Mouse (Mus musculus): ENCODE results near the gene Urad. TPM values are rescaled to one million over a fixed set of nuclear protein-coding genes. Genes with fewer than 3 reads are reported as not detected.

Urad gene
- polyA plus RNA-seq, 1 experiment from 2014 or later: not detected

GRCm38 (mm10) chr5:147305166-147305565, 17.1 kb downstream of the Urad start:
- H3K9ac ChIP-seq (replicated peaks; ENCODE audit: low read depth, low read length): no peak overlapping the region
- 0% methylated on average over 16 of the region's 16 CpGs for WGBS
- no peak for ATAC-seq
- no peak overlapping the region for H3K4me3 ChIP-seq (replicated peaks; ENCODE audit: low read length)
- no peaks in the 10 kb centered on the region for H3K36me3 ChIP-seq (ENCODE audit: control insufficient read depth, insufficient read depth)
- H3K4me2 ChIP-seq (ENCODE audit: low read length): no peak overlapping the region
- no peak overlapping the region for H3K27ac ChIP-seq (ENCODE audit: low read length)
- H3K4me1 ChIP-seq (replicated peaks; ENCODE audit: control insufficient read depth, insufficient read depth, low read length): peaks cover 8% of the 10 kb centered on the region; the same call in 1 of the 2 replicates
- H3K9me3 ChIP-seq (ENCODE audit: control insufficient read depth, low read length): no peaks in the 10 kb centered on the region
- H3K27me3 ChIP-seq (replicated peaks; ENCODE audit: control insufficient read depth, insufficient read depth, low read length): peaks cover 92% of the 10 kb centered on the region

GRCm38 (mm10) chr5:147304276-147305155, 17.7 kb downstream of the Urad start:
- peaks cover 92% of the 10 kb centered on the region for H3K27me3 ChIP-seq (replicated peaks; ENCODE audit: control insufficient read depth, insufficient read depth, low read length)
- no peak overlapping the region for H3K4me3 ChIP-seq (replicated peaks; ENCODE audit: low read length)
- WGBS: under 1% methylated on average over 51 of the region's 54 CpGs
- no peaks in the 10 kb centered on the region for H3K9me3 ChIP-seq (ENCODE audit: control insufficient read depth, low read length)
- H3K4me2 ChIP-seq (ENCODE audit: low read length): no peak overlapping the region
- H3K9ac ChIP-seq (replicated peaks; ENCODE audit: low read depth, low read length): no peak overlapping the region
- H3K4me1 ChIP-seq (replicated peaks; ENCODE audit: control insufficient read depth, insufficient read depth, low read length): peaks cover 8% of the 10 kb centered on the region; the same call in 1 of the 2 replicates
- no peak overlapping the region for H3K27ac ChIP-seq (ENCODE audit: low read length)
- no peaks in the 10 kb centered on the region for H3K36me3 ChIP-seq (ENCODE audit: control insufficient read depth, insufficient read depth)
- no peak for ATAC-seq

GRCm38 (mm10) chr5:147302746-147303400, 19.4 kb downstream of the Urad start:
- Histone ChIP-seq H3K27ac (ENCODE audit: low read length) (no peak overlapping the region), H3K27me3 (replicated peaks; ENCODE audit: control insufficient read depth, insufficient read depth, low read length) (peaks cover 90% of the 10 kb centered on the region), H3K36me3 (ENCODE audit: control insufficient read depth, insufficient read depth) (no peaks in the 10 kb centered on the region), H3K9me3 (ENCODE audit: control insufficient read depth, low read length) (no peaks in the 10 kb centered on the region), H3K9ac (replicated peaks; ENCODE audit: low read depth, low read length) (no peak overlapping the region), H3K4me1 (replicated peaks; ENCODE audit: control insufficient read depth, insufficient read depth, low read length) (peaks cover 8% of the 10 kb centered on the region; the same call in 1 of the 2 replicates), H3K4me3 (replicated peaks; ENCODE audit: low read length) (no peak overlapping the region), H3K4me2 (ENCODE audit: low read length) (no peak overlapping the region)
- WGBS: 1% methylated on average over 13 of the region's 13 CpGs
- ATAC-seq: no peak

- H3K9me3 ChIP-seq (ENCODE audit: control insufficient read depth, low read length): no peaks in the 10 kb centered on the region
- H3K36me3 ChIP-seq (ENCODE audit: control insufficient read depth, insufficient read depth): no peaks in the 10 kb centered on the region
- peaks cover 8% of the 10 kb centered on the region; the same call in 1 of the 2 replicates for H3K4me1 ChIP-seq (replicated peaks; ENCODE audit: control insufficient read depth, insufficient read depth, low read length)
- ATAC-seq: no peak
- H3K27ac ChIP-seq (ENCODE audit: low read length): no peak overlapping the region
- H3K4me2 ChIP-seq (ENCODE audit: low read length): no peak overlapping the region
- peaks cover 91% of the 10 kb centered on the region for H3K27me3 ChIP-seq (replicated peaks; ENCODE audit: control insufficient read depth, insufficient read depth, low read length)
- WGBS: 4% methylated on average over 8 of the region's 8 CpGs
- no peak overlapping the region for H3K9ac ChIP-seq (replicated peaks; ENCODE audit: low read depth, low read length)
- H3K4me3 ChIP-seq (replicated peaks; ENCODE audit: low read length): no peak overlapping the region
Measured at GRCm38 (mm10) chr5:147302141-147302540, 20.1 kb downstream of the Urad start.

- H3K27me3 ChIP-seq (replicated peaks; ENCODE audit: control insufficient read depth, insufficient read depth, low read length): peaks cover 91% of the 10 kb centered on the region
- ATAC-seq: no peak
- peaks cover 8% of the 10 kb centered on the region; the same call in 1 of the 2 replicates for H3K4me1 ChIP-seq (replicated peaks; ENCODE audit: control insufficient read depth, insufficient read depth, low read length)
- H3K27ac ChIP-seq (ENCODE audit: low read length): no peak overlapping the region
- H3K36me3 ChIP-seq (ENCODE audit: control insufficient read depth, insufficient read depth): no peaks in the 10 kb centered on the region
- no peak overlapping the region for H3K4me3 ChIP-seq (replicated peaks; ENCODE audit: low read length)
- H3K9me3 ChIP-seq (ENCODE audit: control insufficient read depth, low read length): no peaks in the 10 kb centered on the region
- no peak overlapping the region for H3K9ac ChIP-seq (replicated peaks; ENCODE audit: low read depth, low read length)
- no peak overlapping the region for H3K4me2 ChIP-seq (ENCODE audit: low read length)
- WGBS: 1% methylated on average over 10 of the region's 10 CpGs
Measured at GRCm38 (mm10) chr5:147301781-147302070, 20.5 kb downstream of the Urad start.

GRCm38 (mm10) chr5:147300917-147301780, 21.1 kb downstream of the Urad start:
- H3K36me3 ChIP-seq (ENCODE audit: control insufficient read depth, insufficient read depth): no peaks in the 10 kb centered on the region
- H3K27ac ChIP-seq (ENCODE audit: low read length): no peak overlapping the region
- H3K9me3 ChIP-seq (ENCODE audit: control insufficient read depth, low read length): no peaks in the 10 kb centered on the region
- H3K4me1 ChIP-seq (replicated peaks; ENCODE audit: control insufficient read depth, insufficient read depth, low read length): peaks cover 4% of the 10 kb centered on the region; the same call in 1 of the 2 replicates
- no peak overlapping the region for H3K9ac ChIP-seq (replicated peaks; ENCODE audit: low read depth, low read length)
- H3K27me3 ChIP-seq (replicated peaks; ENCODE audit: control insufficient read depth, insufficient read depth, low read length): peaks cover 90% of the 10 kb centered on the region
- H3K4me3 ChIP-seq (replicated peaks; ENCODE audit: low read length): no peak overlapping the region
- WGBS: 2% methylated on average over 21 of the region's 21 CpGs
- no peak overlapping the region for H3K4me2 ChIP-seq (ENCODE audit: low read length)
- ATAC-seq: no peak

- no peak overlapping the region for H3K4me2 ChIP-seq (ENCODE audit: low read length)
- 0 out of 2 replicates have a peak, but pooled peaks cover 3% of the 10 kb centered on the region for H3K4me1 ChIP-seq (replicated peaks; ENCODE audit: control insufficient read depth, insufficient read depth, low read length)
- no peak for ATAC-seq
- no peaks in the 10 kb centered on the region for H3K9me3 ChIP-seq (ENCODE audit: control insufficient read depth, low read length)
- no peak overlapping the region for H3K9ac ChIP-seq (replicated peaks; ENCODE audit: low read depth, low read length)
- peaks cover 87% of the 10 kb centered on the region for H3K27me3 ChIP-seq (replicated peaks; ENCODE audit: control insufficient read depth, insufficient read depth, low read length)
- no peaks in the 10 kb centered on the region for H3K36me3 ChIP-seq (ENCODE audit: control insufficient read depth, insufficient read depth)
- no peak overlapping the region for H3K27ac ChIP-seq (ENCODE audit: low read length)
- no peak overlapping the region for H3K4me3 ChIP-seq (replicated peaks; ENCODE audit: low read length)
- WGBS: 2% methylated on average over 4 of the region's 4 CpGs
Measured at GRCm38 (mm10) chr5:147300001-147300363, 22.3 kb downstream of the Urad start.

GRCm38 (mm10) chr5:147299255-147300000, 22.8 kb downstream of the Urad start:
- Histone ChIP-seq H3K4me3 (replicated peaks; ENCODE audit: low read length) (no peak overlapping the region), H3K9ac (replicated peaks; ENCODE audit: low read depth, low read length) (no peak overlapping the region), H3K27me3 (replicated peaks; ENCODE audit: control insufficient read depth, insufficient read depth, low read length) (peaks cover 87% of the 10 kb centered on the region), H3K4me1 (replicated peaks; ENCODE audit: control insufficient read depth, insufficient read depth, low read length) (0 out of 2 replicates have a peak, but pooled peaks cover 3% of the 10 kb centered on the region), H3K36me3 (ENCODE audit: control insufficient read depth, insufficient read depth) (no peaks in the 10 kb centered on the region), H3K4me2 (ENCODE audit: low read length) (no peak overlapping the region), H3K27ac (ENCODE audit: low read length) (no peak overlapping the region), H3K9me3 (ENCODE audit: control insufficient read depth, low read length) (no peaks in the 10 kb centered on the region)
- peak; percentile 49 for ATAC-seq
- WGBS: under 1% methylated on average over 41 of the region's 41 CpGs

Measured in forebrain, embryonic 16.5 days (tissue).